Mouse (Mus musculus) cortical plate, adult 2 months (tissue): Measurements from ENCODE around the gene Olfr694.

Experiments used
- CTCF ChIP-seq: fragments of 200-500 bp; IDR thresholded peaks from 2 replicates; pipeline ENCODE4 v1.5.1; 2011; ENCODE audit warnings: mild to moderate bottlenecking, control low read depth, low read length; ENCODE audit not compliant: insufficient read depth; ENCODE audit errors: extremely low read depth
- POLR2A ChIP-seq: fragments of 200-500 bp; IDR thresholded peaks from 2 replicates; pipeline ENCODE4 v1.6.1; 2011; ENCODE audit warnings: mild to moderate bottlenecking, low read length, control low read depth; ENCODE audit not compliant: insufficient read depth; ENCODE audit errors: extremely low read depth

GRCm38 (mm10) chr7:106649774-106650173 lies 41.8 kb downstream of the Olfr694 start:
- TF ChIP-seq POLR2A, result no peak
- TF ChIP-seq CTCF, result no peak
